Mouse (Mus musculus): Measurements from ENCODE around the gene Hist2h2aa2. TPM values are rescaled to one million over a fixed set of nuclear protein-coding genes. Genes with fewer than 3 reads are reported as not detected.
"Not testable (repeated sequence)": the region's sequence is repeated elsewhere in the genome, so short reads cannot be mapped to it uniquely, and the experiment has no call there.

Gene Hist2h2aa2
- polyA plus RNA-seq, 1 experiment from 2014 or later, result 64.9 TPM

- Histone ChIP-seq H3K4me1 (replicated peaks) (no peaks in the 10 kb centered on the region), H3K27ac (no peak overlapping the region), H3K9ac (no peak overlapping the region), H3K36me3 (no peaks in the 10 kb centered on the region), H3K4me3 (no peak overlapping the region), H3K9me3 (no peaks in the 10 kb centered on the region), H3K4me2 (no peak overlapping the region), H3K27me3 (no peaks in the 10 kb centered on the region)
- no peak for ATAC-seq (ENCODE audit: low FRiP score)
- WGBS, result 56% methylated on average over 10 of the region's 10 CpGs
Observed at GRCm38 (mm10) chr3:96254683-96255355, 14.7 kb upstream of the Hist2h2aa2 start.

- Histone ChIP-seq H3K4me1 (replicated peaks) (peaks cover 15% of the 10 kb centered on the region), H3K4me2 (no peak overlapping the region), H3K27me3 (no peaks in the 10 kb centered on the region), H3K9ac (no peak overlapping the region), H3K36me3 (no peaks in the 10 kb centered on the region), H3K9me3 (no peaks in the 10 kb centered on the region), H3K27ac (no peak overlapping the region), H3K4me3 (no peak overlapping the region)
- no peak for ATAC-seq (ENCODE audit: low FRiP score)
- 94% methylated on average over 3 of the region's 3 CpGs for WGBS
Observed at GRCm38 (mm10) chr3:96251787-96252186, 11.7 kb upstream of the Hist2h2aa2 start.

DNA sequence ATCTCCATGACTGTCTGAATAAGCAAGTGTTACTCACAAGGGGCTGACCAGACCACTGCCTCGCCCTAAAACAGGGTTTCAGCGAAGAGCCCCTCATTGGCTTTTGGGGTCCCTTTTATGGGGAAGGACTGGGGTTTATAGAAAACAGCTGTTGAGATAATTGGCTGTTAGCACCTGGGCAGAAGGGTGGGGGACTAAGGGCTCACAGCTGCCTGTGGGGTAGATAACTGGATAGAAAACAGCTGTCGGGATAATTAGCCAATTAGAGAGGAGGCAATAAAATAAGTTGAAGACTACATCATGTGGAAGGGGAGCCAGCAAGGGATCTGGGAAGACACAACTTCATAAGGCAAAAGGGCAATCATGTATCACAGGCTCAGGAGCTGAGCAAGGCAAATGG lies 10.8 kb upstream of the Hist2h2aa2 start:
- Histone ChIP-seq H3K9me3 (no peaks in the 10 kb centered on the region), H3K4me1 (replicated peaks) (peaks cover 15% of the 10 kb centered on the region), H3K36me3 (no peaks in the 10 kb centered on the region), H3K27me3 (no peaks in the 10 kb centered on the region), H3K27ac (no peak overlapping the region), H3K4me3 (no peak overlapping the region), H3K9ac (no peak overlapping the region), H3K4me2 (no peak overlapping the region)
- 92% methylated on average over 3 of the region's 3 CpGs for WGBS
- ATAC-seq (ENCODE audit: low FRiP score), result no peak

- ATAC-seq (ENCODE audit: low FRiP score), result no peak
- H3K4me3 ChIP-seq, result no peak overlapping the region
- no peaks in the 10 kb centered on the region for H3K9me3 ChIP-seq
- H3K36me3 ChIP-seq, result no peaks in the 10 kb centered on the region
- peak overlapping the region; percentile 32; the same call in 1 of the 2 replicates for H3K4me2 ChIP-seq
- H3K27ac ChIP-seq, result no peak overlapping the region
- H3K4me1 ChIP-seq (replicated peaks), result peaks cover 22% of the 10 kb centered on the region
- no peaks in the 10 kb centered on the region for H3K27me3 ChIP-seq
- WGBS, result 55% methylated on average over 4 of the region's 4 CpGs
- H3K9ac ChIP-seq, result no peak overlapping the region
Observed at GRCm38 (mm10) chr3:96249034-96249345, 8.9 kb upstream of the Hist2h2aa2 start.

DNA sequence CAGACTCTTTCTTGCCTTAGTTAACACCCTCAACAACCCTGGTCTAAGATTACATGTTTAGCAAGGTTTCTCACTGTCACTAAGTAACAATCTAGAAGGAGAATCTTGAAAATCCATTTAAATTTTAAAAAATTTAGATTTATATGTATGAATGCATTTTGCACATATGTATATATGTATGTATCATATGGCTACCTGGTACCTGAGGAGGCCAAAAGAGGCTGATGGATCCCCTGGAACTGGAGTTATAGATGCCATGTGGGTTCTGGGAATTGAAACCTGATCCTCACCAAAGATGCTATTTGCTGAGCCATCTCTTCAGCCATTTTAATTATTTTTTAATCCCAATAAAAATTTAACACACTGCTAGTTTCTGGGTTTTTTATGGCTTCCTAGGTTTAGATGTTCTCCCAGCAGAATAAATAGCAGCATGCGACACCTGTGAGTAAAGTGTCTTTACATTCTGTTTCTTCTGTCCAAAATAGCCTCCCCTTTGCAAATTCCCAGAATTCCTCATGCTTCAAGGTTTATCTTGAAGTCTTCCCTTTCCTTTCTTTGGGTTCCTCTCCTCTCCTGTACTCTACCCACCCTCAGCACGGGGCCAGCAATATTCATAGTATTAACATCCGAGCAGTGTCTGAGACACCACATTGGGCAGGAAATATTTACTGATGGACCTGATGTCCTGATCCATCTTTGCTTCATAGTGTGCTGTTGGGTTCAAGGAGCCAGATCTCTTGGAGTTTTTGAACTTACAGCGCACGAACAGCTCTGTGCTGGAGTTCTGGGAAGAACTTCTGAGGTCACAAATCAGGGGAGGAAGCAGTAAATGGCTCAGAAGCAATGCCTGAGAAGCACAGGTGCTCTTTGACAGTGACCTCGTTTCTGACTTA lies 8.3 kb upstream of the Hist2h2aa2 start:
- no peak for ATAC-seq (ENCODE audit: low FRiP score)
- WGBS, result 59% methylated on average over 6 of the region's 6 CpGs
- Histone ChIP-seq H3K36me3 (no peaks in the 10 kb centered on the region), H3K4me1 (replicated peaks) (peaks cover 27% of the 10 kb centered on the region), H3K9ac (no peak overlapping the region; the same call in 1 of the 2 replicates), H3K9me3 (no peaks in the 10 kb centered on the region), H3K4me3 (no peak overlapping the region; the same call in 1 of the 2 replicates), H3K27ac (no peak overlapping the region), H3K27me3 (no peaks in the 10 kb centered on the region), H3K4me2 (peak overlapping the region; percentile 53)

DNA sequence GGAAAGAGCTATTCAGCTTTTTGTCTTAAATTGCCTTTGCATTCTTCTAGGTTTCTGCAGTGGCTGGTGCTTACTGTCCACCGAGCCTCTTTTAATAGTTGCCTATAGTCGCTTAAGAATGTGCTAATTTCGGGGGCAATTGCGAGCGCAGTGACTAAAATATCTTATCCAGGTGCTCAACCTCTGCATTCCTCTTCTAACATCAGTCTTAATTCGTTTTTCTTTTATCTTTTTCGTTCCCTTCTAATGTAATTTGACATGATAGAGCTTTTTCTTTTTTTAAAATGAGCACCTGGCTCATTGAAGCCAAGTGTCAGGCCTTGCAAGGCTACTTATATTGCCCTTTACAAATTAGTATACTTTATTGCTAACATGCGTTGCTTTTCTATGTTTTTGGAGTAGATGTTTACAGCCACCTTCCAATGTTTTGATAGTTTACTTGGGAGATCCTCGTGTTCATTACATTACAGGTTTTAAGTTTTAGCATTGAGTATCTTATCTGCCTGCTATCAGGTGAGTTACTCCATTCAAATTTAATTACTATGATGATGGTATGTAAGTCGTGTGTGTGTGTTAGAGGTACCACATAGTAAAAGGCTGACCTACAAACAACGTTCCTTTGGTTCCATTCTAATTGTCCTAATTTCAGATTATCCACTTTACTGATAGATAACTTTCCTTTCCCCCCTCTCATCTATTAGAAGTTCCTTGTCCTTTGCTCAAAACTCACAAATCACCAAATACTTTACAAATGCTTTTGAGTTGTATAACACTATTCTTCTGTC lies 7.5 kb upstream of the Hist2h2aa2 start:
- Histone ChIP-seq H3K9ac (peak overlapping the region; percentile 51; the same call in 1 of the 2 replicates), H3K36me3 (no peaks in the 10 kb centered on the region), H3K4me1 (replicated peaks) (peaks cover 27% of the 10 kb centered on the region), H3K27me3 (no peaks in the 10 kb centered on the region), H3K4me2 (peak overlapping the region; percentile 53), H3K9me3 (no peaks in the 10 kb centered on the region), H3K27ac (no peak overlapping the region), H3K4me3 (peak overlapping the region; percentile 24)
- no peak for ATAC-seq (ENCODE audit: low FRiP score)
- 4% methylated on average over 11 of the region's 11 CpGs for WGBS

DNA sequence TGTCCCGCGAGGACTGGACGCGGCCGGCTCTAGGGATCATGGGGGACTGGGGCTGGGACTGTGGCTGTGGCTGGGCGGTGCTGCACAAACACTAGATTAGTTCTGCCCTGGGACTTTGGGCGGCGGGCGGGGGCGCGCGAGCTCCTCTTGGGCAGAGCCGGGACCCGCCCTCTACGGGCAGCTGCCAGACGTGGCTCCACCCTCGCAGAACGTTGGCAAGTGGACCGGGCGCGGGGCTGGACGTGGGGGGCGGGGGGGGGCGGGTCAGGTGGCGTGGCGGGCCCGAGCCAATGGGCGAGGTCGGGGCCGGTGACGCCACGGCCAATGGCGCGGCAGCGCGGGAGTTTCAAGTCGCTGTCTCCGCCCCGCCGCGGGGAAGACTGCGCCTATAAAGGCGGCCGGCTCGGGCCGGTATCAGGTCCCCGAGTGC lies 6.4 kb upstream of the Hist2h2aa2 start, which contains the start of gene Hist2h3c1:
TSS of gene Hist2h3c1 (plus strand) at position 259 of the 430 bp plus-strand sequence.
- H3K4me3 ChIP-seq, result peak within 1 kb of the TSS; percentile 37
- peak within 1 kb of the TSS; percentile 59; the same call in 1 of the 2 replicates for H3K9ac ChIP-seq
- not testable (repeated sequence) for H3K36me3 ChIP-seq, H3K9me3 ChIP-seq, H3K27me3 ChIP-seq
- peak within 1 kb of the TSS; percentile 53 for H3K4me2 ChIP-seq
- ATAC-seq (ENCODE audit: low FRiP score), result peak; percentile 91
- 3% methylated on average over 11 of the region's 47 CpGs for WGBS
- peak within 1 kb of the TSS; percentile 76; the same call in 1 of the 2 replicates for H3K27ac ChIP-seq
- peaks cover 27% of the 10 kb centered on the region for H3K4me1 ChIP-seq (replicated peaks)

DNA sequence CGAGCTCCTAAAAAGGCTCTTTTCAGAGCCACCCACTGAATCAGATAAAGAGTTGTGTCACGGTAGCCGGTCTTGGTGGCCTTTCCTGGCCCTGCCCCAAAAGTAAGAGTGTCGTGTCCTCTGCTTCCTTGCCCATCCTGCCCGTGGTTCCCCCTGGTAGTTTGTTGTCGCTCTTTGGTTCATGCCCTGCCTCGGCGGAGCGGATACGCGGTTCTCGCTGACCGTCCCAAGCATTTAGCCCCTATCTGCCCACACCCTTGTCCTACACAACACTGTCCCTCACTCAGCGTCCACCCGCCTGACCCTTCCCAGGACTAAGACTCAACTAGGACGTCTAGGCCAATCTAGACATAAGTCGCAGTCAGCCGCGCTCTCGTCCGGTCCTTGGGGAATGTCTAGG lies 5.9 kb upstream of the Hist2h2aa2 start:
- H3K27ac ChIP-seq, result peak overlapping the region; percentile 76; the same call in 1 of the 2 replicates
- not testable (repeated sequence) for H3K9me3 ChIP-seq; H3K27me3 ChIP-seq; ATAC-seq (ENCODE audit: low FRiP score); H3K36me3 ChIP-seq
- peaks cover 28% of the 10 kb centered on the region for H3K4me1 ChIP-seq (replicated peaks)
- peak overlapping the region; percentile 37 for H3K4me3 ChIP-seq
- under 1% methylated on average over 10 of the region's 21 CpGs for WGBS
- H3K9ac ChIP-seq, result peak overlapping the region; percentile 59; the same call in 1 of the 2 replicates
- peak overlapping the region; percentile 49 for H3K4me2 ChIP-seq

DNA sequence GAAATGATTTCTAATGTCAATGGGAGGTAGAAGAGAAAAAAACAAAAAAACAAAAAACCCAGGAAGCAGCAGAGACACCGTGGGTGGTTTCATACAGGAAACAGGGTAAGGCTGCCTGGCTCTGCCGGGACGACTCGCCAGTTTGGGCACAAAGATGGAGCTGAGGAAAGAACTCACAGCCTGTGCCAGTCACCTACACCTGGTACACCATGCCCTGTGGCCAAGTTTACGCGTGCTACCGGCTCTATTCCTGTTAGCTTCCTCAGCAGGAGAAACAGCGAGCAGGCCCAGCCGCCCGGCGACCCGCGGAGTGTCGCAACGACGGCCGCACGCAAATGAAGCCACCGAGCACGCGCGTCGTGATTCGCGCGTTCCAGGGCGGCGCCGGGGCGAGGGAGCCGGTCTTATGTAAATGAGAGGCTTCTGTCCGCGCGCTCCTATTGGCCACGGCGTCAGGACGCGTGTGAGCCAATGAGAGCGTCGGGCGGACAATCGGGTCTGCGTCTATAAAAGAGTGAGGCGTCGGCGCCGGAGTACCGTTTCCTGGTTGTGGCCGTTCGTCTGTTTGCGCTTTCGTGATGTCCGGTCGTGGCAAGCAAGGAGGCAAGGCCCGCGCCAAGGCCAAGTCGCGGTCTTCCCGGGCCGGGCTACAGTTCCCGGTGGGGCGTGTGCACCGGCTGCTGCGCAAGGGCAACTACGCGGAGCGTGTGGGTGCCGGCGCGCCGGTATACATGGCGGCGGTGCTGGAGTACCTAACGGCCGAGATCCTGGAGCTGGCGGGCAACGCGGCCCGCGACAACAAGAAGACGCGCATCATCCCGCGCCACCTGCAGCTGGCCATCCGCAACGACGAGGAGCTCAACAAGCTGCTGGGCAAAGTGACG lies 5.2 kb upstream of the Hist2h2aa2 start, which contains the start of gene Hist2h2aa1:
TSS of gene Hist2h2aa1 (plus strand) at position 495 of the 884 bp plus-strand sequence.
- Histone ChIP-seq H3K4me2 (peak within 1 kb of the TSS; percentile 66), H3K4me1 (replicated peaks) (peaks cover 32% of the 10 kb centered on the region), H3K27ac (peak within 1 kb of the TSS; percentile 99), H3K4me3 (peak within 1 kb of the TSS; percentile 50), H3K9ac (peak within 1 kb of the TSS; percentile 80)
- H3K27me3 ChIP-seq, H3K9me3 ChIP-seq, H3K36me3 ChIP-seq: not testable (repeated sequence)
- ATAC-seq (ENCODE audit: low FRiP score), result peak; percentile 90
- WGBS, result under 1% methylated on average over 36 of the region's 88 CpGs

- Histone ChIP-seq H3K9ac (peak overlapping the region; percentile 80), H3K4me1 (replicated peaks) (peaks cover 32% of the 10 kb centered on the region), H3K4me2 (peak overlapping the region; percentile 66), H3K9me3 (no peaks in the 10 kb centered on the region), H3K4me3 (0 out of 2 replicates have a peak overlapping the region, but pooled peaks have one; percentile 50), H3K36me3 (no peaks in the 10 kb centered on the region), H3K27ac (peak overlapping the region; percentile 99), H3K27me3 (no peaks in the 10 kb centered on the region)
- 84% methylated on average over 7 of the region's 7 CpGs for WGBS
- no peak for ATAC-seq (ENCODE audit: low FRiP score)
Observed at GRCm38 (mm10) chr3:96243921-96244572, 4.0 kb upstream of the Hist2h2aa2 start.

- H3K4me3 ChIP-seq, result peak overlapping the region; percentile 20
Observed at GRCm38 (mm10) chr3:96240799-96241197, 722 bp upstream of the Hist2h2aa2 start.

More at GRCm38 (mm10) chr3:96240799-96241197, 722 bp upstream of the Hist2h2aa2 start:
- Histone ChIP-seq H3K27ac (peak overlapping the region; percentile 75), H3K4me1 (replicated peaks) (peaks cover 34% of the 10 kb centered on the region), H3K27me3 (no peaks in the 10 kb centered on the region), H3K4me2 (peak overlapping the region; percentile 38), H3K9me3 (no peaks in the 10 kb centered on the region), H3K9ac (peak overlapping the region; percentile 65), H3K36me3 (no peaks in the 10 kb centered on the region)
- no peak for ATAC-seq (ENCODE audit: low FRiP score)
- WGBS, result 76% methylated on average over 9 of the region's 9 CpGs
